Mouse (Mus musculus) lung, embryonic 16.5 days (tissue): ENCODE measurements around the gene Kcnrg. TPM values are rescaled to one million over a fixed set of nuclear protein-coding genes. Genes with fewer than 3 reads are reported as not detected.
A peak's percentile ranks its signal among the peaks of the same experiment; 100 is the strongest.

Experiments
- ATAC-seq: fragments of 200-750 bp; cut with Nextera tagmentation; 2 replicates; pipeline ENCODE4 v1.8.0; 2017; ENCODE audit warnings: low read depth, mild to moderate bottlenecking, moderate library complexity
- H3K27ac ChIP-seq: fragments of 300-500 bp; sonication (generic); 2 replicates; pipeline ENCODE4 v1.5.1; 2014; ENCODE audit warnings: mild to moderate bottlenecking, control low read depth, low read length
- H3K27me3 ChIP-seq: fragments of 300-500 bp; sonication (generic); 2 replicates; pipeline ENCODE4 v1.6.1; 2014; ENCODE audit warnings: low read depth, low read length, mixed read lengths; ENCODE audit not compliant: control insufficient read depth, insufficient read depth
- H3K36me3 ChIP-seq: fragments of 300-500 bp; sonication (generic); 2 replicates; pipeline ENCODE4 v1.6.1; 2014; ENCODE audit warnings: low read length; ENCODE audit not compliant: control insufficient read depth, insufficient read depth
- H3K4me1 ChIP-seq: fragments of 300-500 bp; sonication (generic); replicated peaks from 2 replicates; pipeline ENCODE4 v1.6.1; 2014; ENCODE audit warnings: low read length, mixed read lengths; ENCODE audit not compliant: control insufficient read depth, insufficient read depth
- H3K4me2 ChIP-seq: fragments of 300-500 bp; sonication (generic); 2 replicates; pipeline ENCODE4 v1.6.1; 2014; ENCODE audit warnings: low read depth, low read length, control low read depth
- H3K4me3 ChIP-seq: fragments of 300-500 bp; sonication (generic); 2 replicates; pipeline ENCODE4 v1.5.1; 2014; ENCODE audit warnings: mild to moderate bottlenecking, low read length, control low read depth
- H3K9ac ChIP-seq: fragments of 300-500 bp; sonication (generic); 2 replicates; pipeline ENCODE4 v1.6.1; 2014; ENCODE audit warnings: low read length, control low read depth
- H3K9me3 ChIP-seq: fragments of 300-500 bp; sonication (generic); 2 replicates; pipeline ENCODE4 v1.6.1; 2016; ENCODE audit warnings: low read length; ENCODE audit not compliant: control insufficient read depth
- WGBS: fragments of 180-500 bp; shearing (Covaris S2); extraction: QIAGEN DNeasy Blood & Tissue Kit; methylation state at CpG from one replicate; pipeline ENCODE4 v1.1.7; 2014; 5-methylcytosine and 5-hydroxymethylcytosine counted together
- polyA plus RNA-seq: library from polyadenylated mRNA; unstranded; fragments of >200 nt; fragmentation: Nextera tagmentation; extraction: Ambion mirVana; gene quantifications from 2 replicates; pipeline ENCODE4 v1.2.1, GENCODE M21; 2015

Kcnrg gene
- polyA plus RNA-seq, 1 experiment from 2014 or later: 1.4 TPM

- Histone ChIP-seq H3K9me3 (no peaks in the 10 kb centered on the region), H3K36me3 (peaks cover 3% of the 10 kb centered on the region; the same call in 1 of the 2 replicates), H3K9ac (no peak overlapping the region), H3K4me1 (no peaks in the 10 kb centered on the region), H3K27me3 (no peaks in the 10 kb centered on the region), H3K4me2 (no peak overlapping the region), H3K27ac (no peak overlapping the region), H3K4me3 (no peak overlapping the region)
- no peak for ATAC-seq
- WGBS: 96% methylated on average over 5 of the region's 5 CpGs
Observed at GRCm38 (mm10) chr14:61611766-61612165, 4.5 kb downstream of the Kcnrg start.

GRCm38 (mm10) chr14:61613319-61613718, 6.1 kb downstream of the Kcnrg start:
- Histone ChIP-seq H3K9ac (no peak overlapping the region), H3K9me3 (no peaks in the 10 kb centered on the region), H3K27ac (no peak overlapping the region), H3K27me3 (no peaks in the 10 kb centered on the region), H3K4me3 (no peak overlapping the region), H3K4me1 (no peaks in the 10 kb centered on the region), H3K4me2 (no peak overlapping the region), H3K36me3 (no peaks in the 10 kb centered on the region; the same call in 1 of the 2 replicates)
- 66% methylated on average over 2 of the region's 2 CpGs for WGBS
- ATAC-seq: peak; percentile 80

GRCm38 (mm10) chr14:61620371-61620770, 13.1 kb downstream of the Kcnrg start:
- Histone ChIP-seq H3K9me3 (no peaks in the 10 kb centered on the region), H3K27me3 (no peaks in the 10 kb centered on the region), H3K27ac (no peak overlapping the region), H3K4me3 (no peak overlapping the region), H3K4me2 (no peak overlapping the region), H3K9ac (no peak overlapping the region), H3K36me3 (peaks cover 6% of the 10 kb centered on the region), H3K4me1 (no peaks in the 10 kb centered on the region)
- no peak for ATAC-seq
- 78% methylated on average over 2 of the region's 2 CpGs for WGBS

GRCm38 (mm10) chr14:61635969-61636368, 28.7 kb downstream of the Kcnrg start:
- no peak for ATAC-seq
- peaks cover 15% of the 10 kb centered on the region for H3K36me3 ChIP-seq

GRCm38 (mm10) chr14:61642668-61643067, 35.4 kb downstream of the Kcnrg start:
- H3K4me2 ChIP-seq: no peak overlapping the region
- no peak overlapping the region for H3K4me3 ChIP-seq
- H3K4me1 ChIP-seq: no peaks in the 10 kb centered on the region
- peak; percentile 79 for ATAC-seq
- H3K27ac ChIP-seq: no peak overlapping the region
- H3K9ac ChIP-seq: no peak overlapping the region
- no peaks in the 10 kb centered on the region for H3K27me3 ChIP-seq
- WGBS: 22% methylated on average over 1 of the region's 1 CpGs
- no peaks in the 10 kb centered on the region for H3K9me3 ChIP-seq
- H3K36me3 ChIP-seq: no peaks in the 10 kb centered on the region; the same call in 1 of the 2 replicates

More at GRCm38 (mm10) chr14:61635969-61636368, 28.7 kb downstream of the Kcnrg start:
- Histone ChIP-seq H3K4me2 (no peak overlapping the region), H3K9me3 (no peaks in the 10 kb centered on the region), H3K4me3 (no peak overlapping the region), H3K27ac (no peak overlapping the region), H3K27me3 (no peaks in the 10 kb centered on the region), H3K9ac (no peak overlapping the region), H3K4me1 (no peaks in the 10 kb centered on the region)

GRCm38 (mm10) chr14:61645547-61645946, 38.3 kb downstream of the Kcnrg start:
- H3K4me1 ChIP-seq: peaks cover 4% of the 10 kb centered on the region
- no peak overlapping the region for H3K9ac ChIP-seq
- ATAC-seq: no peak
- H3K4me2 ChIP-seq: peak overlapping the region; percentile 22; the same call in 1 of the 2 replicates
- no peak overlapping the region for H3K27ac ChIP-seq
- H3K9me3 ChIP-seq: no peaks in the 10 kb centered on the region
- no peaks in the 10 kb centered on the region for H3K36me3 ChIP-seq
- WGBS: 24% methylated on average over 1 of the region's 1 CpGs
- no peak overlapping the region for H3K4me3 ChIP-seq
- H3K27me3 ChIP-seq: no peaks in the 10 kb centered on the region

GRCm38 (mm10) chr14:61647182-61647880, 40.1 kb downstream of the Kcnrg start:
- Histone ChIP-seq H3K4me2 (peak overlapping the region; percentile 55), H3K36me3 (no peaks in the 10 kb centered on the region), H3K4me3 (peak overlapping the region; percentile 94), H3K27me3 (no peaks in the 10 kb centered on the region), H3K27ac (peak overlapping the region; percentile 98), H3K9ac (peak overlapping the region; percentile 97), H3K4me1 (peaks cover 4% of the 10 kb centered on the region), H3K9me3 (no peaks in the 10 kb centered on the region)
- ATAC-seq: no peak
- under 1% methylated on average over 24 of the region's 24 CpGs for WGBS

- Histone ChIP-seq H3K27me3 (no peaks in the 10 kb centered on the region), H3K9me3 (no peaks in the 10 kb centered on the region), H3K9ac (peak overlapping the region; percentile 97), H3K4me3 (peak overlapping the region; percentile 94), H3K27ac (peak overlapping the region; percentile 98), H3K36me3 (no peaks in the 10 kb centered on the region), H3K4me2 (peak overlapping the region; percentile 55), H3K4me1 (peaks cover 4% of the 10 kb centered on the region)
- ATAC-seq: peak; percentile 77
- WGBS: under 1% methylated on average over 72 of the region's 95 CpGs
Observed at GRCm38 (mm10) chr14:61647881-61648684, 40.8 kb downstream of the Kcnrg start.
